Mouse (Mus musculus): ENCODE data around the gene Fabp6. TPM values are rescaled to one million over a fixed set of nuclear protein-coding genes. Genes with fewer than 3 reads are reported as not detected.

Gene Fabp6
- polyA plus RNA-seq (2012; rRNA removed): 1.6 and 3.0 TPM in 2 replicates

- DNase-seq (ENCODE audit: low spot score): no peak
Observed at GRCm38 (mm10) chr11:43601440-43601839, at the start of gene Fabp6. Gene Fabp6 (minus strand): TSS chr11:43601540.

DNA sequence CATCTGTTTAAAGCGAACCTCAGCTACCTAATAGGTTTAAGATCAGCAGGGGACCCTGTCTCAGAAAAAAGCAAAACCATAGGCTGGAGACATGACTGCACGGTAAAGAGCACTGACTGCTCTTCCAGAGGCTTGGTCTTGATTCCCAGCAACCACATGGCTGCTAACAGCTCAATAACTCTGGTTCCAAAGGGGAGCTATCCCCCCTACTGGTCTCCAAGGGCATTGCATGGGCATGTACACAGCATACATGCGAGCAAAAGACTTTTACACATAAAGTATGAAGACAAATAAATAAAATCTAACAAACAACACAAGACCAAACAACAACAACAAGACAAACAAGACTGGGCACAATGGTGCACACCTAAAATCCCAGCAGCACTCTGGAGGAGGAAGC is 43.9 kb upstream of the Fabp6 start:
- no peak for DNase-seq (ENCODE audit: low spot score)

- peak; percentile 65 for DNase-seq (ENCODE audit: low spot score)
Observed at GRCm38 (mm10) chr11:43643180-43643591, 41.8 kb upstream of the Fabp6 start.

GRCm38 (mm10) chr11:43638486-43638885 is 37.1 kb upstream of the Fabp6 start:
- no peak for DNase-seq (ENCODE audit: low spot score)

DNA sequence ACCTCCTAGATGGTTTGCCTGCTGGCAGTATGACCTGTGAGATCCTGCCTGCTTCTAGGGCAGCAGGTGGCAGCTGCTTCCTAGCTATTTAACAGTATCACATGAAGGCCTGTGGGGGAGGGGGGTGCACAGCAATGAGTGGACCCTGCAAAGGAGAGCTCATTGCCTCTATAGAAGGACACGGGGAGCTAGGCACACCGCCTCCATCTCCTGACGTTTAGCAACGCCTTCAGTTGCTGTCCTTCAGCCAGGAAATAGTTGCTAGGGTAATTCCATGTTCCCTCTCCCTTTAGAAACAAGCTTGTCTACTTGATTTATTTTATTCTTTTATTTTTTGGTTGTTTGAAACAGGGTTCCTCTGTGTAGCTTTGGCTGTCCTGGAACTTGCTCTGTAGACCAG is 35.4 kb upstream of the Fabp6 start:
- DNase-seq (ENCODE audit: low spot score): no peak

DNA sequence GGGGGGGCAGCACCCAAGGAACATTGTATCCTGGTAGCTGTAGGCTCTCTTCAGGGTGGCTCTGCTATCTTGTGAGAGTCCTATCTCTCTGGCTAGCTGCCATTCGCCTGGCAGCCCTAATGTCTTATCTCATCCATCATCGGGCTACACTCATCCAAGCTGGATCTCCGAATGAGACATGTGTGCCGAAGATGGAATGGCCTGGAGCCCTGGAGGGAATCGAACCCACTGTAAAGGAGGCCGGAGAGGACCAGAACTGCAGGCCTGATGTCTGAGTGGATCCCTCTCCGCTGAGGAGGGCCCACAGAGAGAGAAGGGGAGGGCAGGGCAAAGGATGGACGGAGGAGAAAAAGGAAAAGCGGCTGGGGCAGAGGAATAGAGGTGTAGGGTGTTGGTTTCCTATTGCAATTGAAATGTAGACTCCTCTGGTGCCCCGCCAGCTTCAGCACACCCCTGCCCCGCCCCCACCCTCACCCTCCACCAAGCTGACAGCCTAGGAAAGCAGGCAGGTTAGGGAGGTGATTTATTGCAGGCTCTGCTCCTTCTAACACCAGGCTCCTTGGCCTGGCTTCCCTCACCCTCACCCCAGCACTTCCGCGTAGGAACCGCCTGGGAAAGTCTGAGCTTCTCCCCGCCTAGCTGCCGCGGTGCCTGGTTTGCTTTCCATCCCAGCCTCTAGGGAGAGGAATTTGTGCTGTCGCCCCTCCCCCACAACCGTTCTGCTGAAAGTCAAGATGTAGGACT is 32.5 kb upstream of the Fabp6 start:
- no peak for DNase-seq (ENCODE audit: low spot score)

GRCm38 (mm10) chr11:43633165-43633564 is 31.8 kb upstream of the Fabp6 start:
- no peak for DNase-seq (ENCODE audit: low spot score)

- DNase-seq (ENCODE audit: low spot score): no peak
Observed at GRCm38 (mm10) chr11:43632566-43632965, 31.2 kb upstream of the Fabp6 start.

GRCm38 (mm10) chr11:43631645-43632044 is 30.3 kb upstream of the Fabp6 start:
- DNase-seq (ENCODE audit: low spot score): no peak

DNA sequence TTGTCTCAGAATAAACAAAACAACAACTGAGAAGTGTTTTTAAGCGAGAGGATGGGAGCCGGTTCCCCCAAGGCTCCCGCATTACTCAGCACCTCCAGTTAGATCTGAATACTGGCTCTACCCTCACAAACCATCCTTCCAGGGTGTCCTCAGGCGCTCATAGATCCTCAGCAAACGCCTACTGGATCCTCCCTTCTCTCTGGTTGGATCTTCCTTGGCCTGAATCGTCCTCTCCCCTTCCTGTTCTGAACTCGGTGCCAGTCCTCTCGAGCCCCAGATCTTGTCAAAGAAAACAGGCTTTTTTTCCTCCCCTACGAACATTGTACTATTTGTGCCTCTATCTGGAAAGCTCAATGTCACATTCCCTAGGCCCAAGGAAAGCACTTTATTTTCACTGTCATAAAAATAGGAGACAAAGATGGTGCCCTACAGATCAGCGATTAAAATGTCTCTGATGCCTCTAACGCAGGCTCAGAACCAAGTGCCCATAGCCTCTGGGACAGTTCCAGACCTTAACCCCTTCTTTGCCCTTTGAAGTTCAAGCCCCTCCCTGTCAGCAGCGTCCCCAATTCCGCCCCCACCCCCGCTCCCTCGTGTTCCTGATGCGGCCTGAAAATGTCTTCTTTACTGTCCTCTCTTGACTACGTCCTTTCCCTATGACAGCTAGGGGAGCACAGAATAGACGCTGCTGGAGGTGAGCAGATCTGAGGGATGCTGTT is 25.7 kb upstream of the Fabp6 start:
- DNase-seq (ENCODE audit: low spot score): no peak

DNA sequence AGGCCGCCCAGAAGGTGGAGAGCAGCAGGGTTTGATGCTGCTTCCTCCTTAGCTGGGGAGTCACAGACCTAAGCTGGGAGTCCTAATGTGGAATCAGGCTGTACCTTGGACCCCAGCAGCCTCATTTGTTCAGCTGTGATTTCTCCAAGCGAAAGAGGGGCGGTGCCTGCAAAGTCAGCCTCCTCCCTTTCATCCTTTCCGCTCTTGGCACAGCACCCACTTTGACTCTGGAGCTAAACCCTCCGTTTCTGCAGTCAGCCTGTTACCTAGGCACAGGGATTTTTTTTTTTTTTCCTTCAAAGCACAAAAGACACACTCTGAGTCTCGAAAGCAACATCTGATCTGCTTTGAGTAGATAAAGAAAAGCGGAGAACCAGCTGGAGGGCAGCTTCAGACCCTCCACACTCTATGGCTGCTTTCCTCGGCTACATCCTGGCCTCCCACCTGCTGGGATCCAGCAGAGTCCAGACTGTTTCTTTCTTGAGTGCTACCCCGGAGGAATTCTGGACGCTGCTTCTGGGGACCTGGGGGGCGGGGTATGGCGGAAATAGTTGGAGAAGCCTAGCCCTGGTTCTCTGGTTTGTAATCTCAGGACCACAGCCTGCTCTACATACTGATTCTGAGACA is 25.1 kb upstream of the Fabp6 start:
- no peak for DNase-seq (ENCODE audit: low spot score)

DNA sequence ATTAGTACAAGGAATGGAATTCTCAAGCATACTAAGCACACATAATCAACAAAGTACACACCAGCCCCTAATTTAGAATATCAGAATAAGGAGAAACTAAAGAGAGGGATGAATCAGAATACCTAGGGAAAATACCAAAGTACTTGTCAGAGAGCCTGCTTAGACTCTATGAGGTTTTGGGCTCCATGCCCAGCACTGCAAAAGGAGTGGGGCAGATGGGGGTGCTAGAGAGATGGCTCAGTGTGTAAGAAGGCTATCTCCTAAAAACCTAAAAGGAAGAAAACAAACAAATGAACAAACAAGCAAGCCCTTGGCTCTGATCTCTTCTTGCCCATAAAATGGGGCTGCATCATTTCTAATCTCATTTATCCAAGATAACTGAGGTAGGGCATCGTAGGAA is 23.0 kb upstream of the Fabp6 start:
- DNase-seq (ENCODE audit: low spot score): no peak

DNA sequence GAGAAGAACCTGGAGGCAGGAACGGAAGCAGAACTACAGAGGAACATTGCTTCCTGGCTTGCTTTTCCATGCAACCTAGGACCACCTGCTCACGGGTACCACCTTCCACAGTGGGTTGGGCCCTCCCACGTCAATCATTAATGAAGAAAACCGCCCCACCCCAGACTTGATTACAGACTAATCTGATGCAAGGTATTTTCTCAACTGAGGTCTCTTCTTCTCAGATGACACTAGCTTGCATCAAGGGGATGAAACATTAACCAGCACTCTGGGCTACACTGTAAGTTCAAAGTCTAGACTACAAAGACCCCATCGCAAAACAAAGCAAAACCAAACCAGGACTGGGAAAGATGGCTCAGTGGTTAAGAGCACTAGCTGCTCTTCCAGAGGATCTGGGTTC is 20.4 kb upstream of the Fabp6 start:
- DNase-seq (ENCODE audit: low spot score): no peak

- DNase-seq (ENCODE audit: low spot score): no peak
Observed at GRCm38 (mm10) chr11:43618403-43618802, 17.1 kb upstream of the Fabp6 start.

- no peak for DNase-seq (ENCODE audit: low spot score)
Observed at GRCm38 (mm10) chr11:43617924-43618323, 16.6 kb upstream of the Fabp6 start.

GRCm38 (mm10) chr11:43612834-43613488 is 11.6 kb upstream of the Fabp6 start:
- DNase-seq (ENCODE audit: low spot score): peak; percentile 30

DNA sequence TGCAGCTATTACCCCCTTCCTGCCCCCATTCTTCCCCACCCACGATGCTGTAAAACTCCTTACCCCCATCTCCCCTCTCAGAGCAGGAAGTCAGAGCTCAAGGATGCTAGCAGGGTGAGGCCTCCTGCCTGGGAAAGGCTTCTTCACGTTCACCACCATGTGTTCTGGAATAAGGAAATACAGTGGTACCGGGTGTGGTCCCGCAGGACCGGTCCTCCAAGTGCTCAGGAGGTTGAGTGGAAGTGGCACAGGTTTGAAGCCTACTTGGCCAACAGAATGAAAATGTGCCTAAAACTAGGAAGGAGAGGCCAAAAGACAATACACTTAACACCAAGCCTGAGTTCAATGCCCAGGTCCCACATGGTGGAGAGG is 9.3 kb upstream of the Fabp6 start:
- no peak for DNase-seq (ENCODE audit: low spot score)

DNA sequence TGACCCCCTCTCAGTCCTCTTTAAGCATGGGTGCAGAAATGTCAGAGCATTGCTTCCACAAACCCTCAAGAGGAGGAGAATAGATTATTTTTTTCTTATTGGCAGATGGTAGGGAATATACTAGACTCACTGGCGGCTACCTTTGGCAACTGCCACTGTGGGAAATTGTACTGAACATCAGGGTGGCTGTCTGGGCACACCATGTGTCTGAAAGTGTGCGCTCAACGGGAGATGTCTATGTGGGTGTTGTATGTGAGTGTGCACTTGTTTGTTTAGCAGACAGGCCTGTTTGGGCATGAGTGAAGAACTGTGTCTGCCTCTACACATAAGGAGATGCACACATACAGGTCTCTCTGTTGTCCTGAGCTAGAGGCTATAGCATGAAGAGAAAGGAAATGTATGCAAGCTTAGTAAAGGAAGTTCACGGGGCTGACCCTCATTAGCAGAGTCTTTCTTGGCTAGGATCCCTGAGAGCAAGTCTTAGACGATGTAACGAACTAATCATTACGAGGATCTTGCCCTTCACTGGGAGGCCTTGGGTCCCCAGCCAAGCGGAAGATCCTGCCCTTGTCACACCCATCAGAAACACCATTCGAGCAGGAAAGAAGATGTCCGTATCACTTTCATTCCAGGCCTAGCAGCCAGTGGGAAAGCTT is 8.8 kb upstream of the Fabp6 start:
- DNase-seq (ENCODE audit: low spot score): no peak

- no peak for DNase-seq (ENCODE audit: low spot score)
Observed at GRCm38 (mm10) chr11:43608440-43608839, 7.1 kb upstream of the Fabp6 start.

GRCm38 (mm10) chr11:43605859-43606258 is 4.5 kb upstream of the Fabp6 start:
- DNase-seq (ENCODE audit: low spot score): no peak

DNA sequence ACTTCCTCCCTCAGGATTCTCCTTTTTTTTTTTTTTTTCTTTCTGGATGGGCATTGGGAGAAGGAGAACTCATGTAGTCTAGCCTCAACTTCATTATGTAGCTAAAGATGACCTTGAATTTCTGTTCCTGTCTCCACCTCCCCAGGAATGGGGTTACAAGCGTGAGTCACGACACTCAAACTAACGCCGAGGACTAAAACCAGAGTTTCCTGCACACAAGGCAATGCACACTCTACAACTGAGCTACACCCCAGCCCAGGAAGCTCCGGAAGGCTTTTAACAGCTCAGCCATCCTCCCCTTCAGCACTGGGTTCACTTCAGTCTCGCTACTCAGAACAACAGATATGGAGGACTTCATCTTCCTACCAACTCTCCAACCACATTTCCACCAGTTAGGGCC is 3.6 kb upstream of the Fabp6 start:
- DNase-seq (ENCODE audit: low spot score): no peak

GRCm38 (mm10) chr11:43604207-43604606 is 2.9 kb upstream of the Fabp6 start:
- no peak for DNase-seq (ENCODE audit: low spot score)
